Mouse (Mus musculus) neural tube, embryonic 15.5 days (tissue): Measurements from ENCODE around the gene Atp6v1fnb. TPM values are rescaled to one million over a fixed set of nuclear protein-coding genes. Genes with fewer than 3 reads are reported as not detected.

Experiments
- ATAC-seq: fragments of 200-750 bp; cut with Nextera tagmentation; 2 replicates; pipeline ENCODE4 v1.8.0; 2017; ENCODE audit warnings: mild to moderate bottlenecking, moderate TSS enrichment, moderate library complexity; ENCODE audit not compliant: low FRiP score
- H3K27ac ChIP-seq: fragments of 300-500 bp; sonication (generic); replicated peaks from 2 replicates; pipeline ENCODE4 v1.5.1; 2015; ENCODE audit warnings: mild to moderate bottlenecking, inconsistent platforms
- H3K27me3 ChIP-seq: fragments of 300-500 bp; sonication (generic); replicated peaks from 2 replicates; pipeline ENCODE4 v1.6.1; 2015; ENCODE audit warnings: inconsistent platforms
- H3K36me3 ChIP-seq: fragments of 300-500 bp; sonication (generic); 2 replicates; pipeline ENCODE4 v1.6.1; 2015; ENCODE audit warnings: inconsistent platforms
- H3K4me1 ChIP-seq: fragments of 300-500 bp; sonication (generic); 2 replicates; pipeline ENCODE4 v1.6.1; 2015; ENCODE audit warnings: inconsistent platforms
- H3K4me2 ChIP-seq: fragments of 300-500 bp; sonication (generic); 2 replicates; pipeline ENCODE4 v1.6.1; 2015; ENCODE audit warnings: inconsistent platforms, mild to moderate bottlenecking, moderate library complexity
- H3K4me3 ChIP-seq: fragments of 300-500 bp; sonication (generic); replicated peaks from 2 replicates; pipeline ENCODE4 v1.5.1; 2015; ENCODE audit warnings: mild to moderate bottlenecking, inconsistent platforms
- H3K9ac ChIP-seq: fragments of 300-500 bp; sonication (generic); replicated peaks from 2 replicates; pipeline ENCODE4 v1.6.1; 2015; ENCODE audit warnings: mild to moderate bottlenecking, inconsistent platforms
- H3K9me3 ChIP-seq: fragments of 300-500 bp; sonication (generic); replicated peaks from 2 replicates; pipeline ENCODE4 v1.6.1; 2016; ENCODE audit warnings: inconsistent platforms
- WGBS: fragments of 180-500 bp; shearing (Covaris S2); methylation state at CpG from one replicate; pipeline ENCODE4 v1.1.7; 2015; ENCODE audit warnings: mixed read lengths; 5-methylcytosine and 5-hydroxymethylcytosine counted together
- polyA plus RNA-seq: library from polyadenylated mRNA; unstranded; fragments of >200 nt; fragmentation: Nextera tagmentation; extraction: Ambion mirVana; gene quantifications from 2 replicates; pipeline ENCODE4 v1.2.1, GENCODE M21; 2015

Gene Atp6v1fnb
- polyA plus RNA-seq, 1 experiment from 2014 or later, result 0.68 TPM

- H3K27ac ChIP-seq, result peak overlapping the region; percentile 76
- peak overlapping the region; percentile 45 for H3K4me3 ChIP-seq
- peaks cover 49% of the 10 kb centered on the region for H3K4me1 ChIP-seq
- WGBS, result 6% methylated on average over 13 of the region's 13 CpGs
- peak; percentile 56 for ATAC-seq
- H3K36me3 ChIP-seq, result no peaks in the 10 kb centered on the region
- no peak overlapping the region; the same call in 1 of the 2 replicates for H3K9ac ChIP-seq
- H3K9me3 ChIP-seq, result no peaks in the 10 kb centered on the region
- peaks cover 53% of the 10 kb centered on the region for H3K27me3 ChIP-seq
- H3K4me2 ChIP-seq, result peak overlapping the region; percentile 73
Measured at GRCm38 (mm10) chr6:29434911-29435691, 36.1 kb upstream of the Atp6v1fnb start.

GRCm38 (mm10) chr6:29435940-29436451 is 35.2 kb upstream of the Atp6v1fnb start:
- Histone ChIP-seq H3K27me3 (peaks cover 45% of the 10 kb centered on the region), H3K4me3 (peak overlapping the region; percentile 45), H3K4me1 (peaks cover 49% of the 10 kb centered on the region), H3K4me2 (peak overlapping the region; percentile 73), H3K27ac (peak overlapping the region; percentile 76), H3K9me3 (no peaks in the 10 kb centered on the region), H3K36me3 (no peaks in the 10 kb centered on the region), H3K9ac (peak overlapping the region; percentile 23; the same call in 1 of the 2 replicates)
- WGBS, result 10% methylated on average over 6 of the region's 6 CpGs
- peak; percentile 58 for ATAC-seq

GRCm38 (mm10) chr6:29436461-29436934 is 34.7 kb upstream of the Atp6v1fnb start:
- H3K9me3 ChIP-seq, result no peaks in the 10 kb centered on the region
- ATAC-seq, result peak; percentile 18
- peak overlapping the region; percentile 73 for H3K4me2 ChIP-seq
- H3K9ac ChIP-seq, result 0 out of 2 replicates have a peak overlapping the region, but pooled peaks have one; percentile 23
- H3K27me3 ChIP-seq, result peaks cover 41% of the 10 kb centered on the region
- 4% methylated on average over 11 of the region's 11 CpGs for whole genome bisulfite sequencing
- peaks cover 46% of the 10 kb centered on the region for H3K4me1 ChIP-seq
- 0 out of 2 replicates have a peak overlapping the region, but pooled peaks have one; percentile 0 for H3K4me3 ChIP-seq
- H3K36me3 ChIP-seq, result no peaks in the 10 kb centered on the region
- H3K27ac ChIP-seq, result peak overlapping the region; percentile 76

GRCm38 (mm10) chr6:29439251-29439650 is 32.0 kb upstream of the Atp6v1fnb start:
- 81% methylated on average over 4 of the region's 4 CpGs for WGBS
- Histone ChIP-seq H3K9ac (no peak overlapping the region), H3K4me1 (peaks cover 23% of the 10 kb centered on the region), H3K36me3 (no peaks in the 10 kb centered on the region), H3K27ac (no peak overlapping the region), H3K4me3 (no peak overlapping the region), H3K4me2 (no peak overlapping the region), H3K9me3 (no peaks in the 10 kb centered on the region), H3K27me3 (peaks cover 16% of the 10 kb centered on the region; the same call in 1 of the 2 replicates)
- no peak for ATAC-seq

- Histone ChIP-seq H3K27me3 (peaks cover 12% of the 10 kb centered on the region; the same call in 1 of the 2 replicates), H3K4me2 (no peak overlapping the region), H3K4me1 (peaks cover 19% of the 10 kb centered on the region), H3K36me3 (no peaks in the 10 kb centered on the region), H3K9ac (no peak overlapping the region), H3K4me3 (no peak overlapping the region), H3K27ac (no peak overlapping the region), H3K9me3 (no peaks in the 10 kb centered on the region)
- 91% methylated on average over 6 of the region's 6 CpGs for WGBS
- ATAC-seq, result no peak
Measured at GRCm38 (mm10) chr6:29439789-29440188, 31.4 kb upstream of the Atp6v1fnb start.

- no peak overlapping the region for H3K27ac ChIP-seq
- H3K36me3 ChIP-seq, result no peaks in the 10 kb centered on the region; the same call in 1 of the 2 replicates
- H3K4me2 ChIP-seq, result no peak overlapping the region
- H3K27me3 ChIP-seq, result no peaks in the 10 kb centered on the region
- H3K9ac ChIP-seq, result no peak overlapping the region
- H3K4me1 ChIP-seq, result no peaks in the 10 kb centered on the region
- no peak for ATAC-seq
- H3K9me3 ChIP-seq, result no peaks in the 10 kb centered on the region
- H3K4me3 ChIP-seq, result no peak overlapping the region
- 73% methylated on average over 11 of the region's 11 CpGs for WGBS
Measured at GRCm38 (mm10) chr6:29444773-29445172, 26.5 kb upstream of the Atp6v1fnb start.

GRCm38 (mm10) chr6:29445354-29445753 is 25.9 kb upstream of the Atp6v1fnb start:
- Histone ChIP-seq H3K9ac (no peak overlapping the region), H3K9me3 (no peaks in the 10 kb centered on the region), H3K4me3 (no peak overlapping the region), H3K27me3 (no peaks in the 10 kb centered on the region), H3K27ac (no peak overlapping the region), H3K4me2 (no peak overlapping the region), H3K4me1 (no peaks in the 10 kb centered on the region), H3K36me3 (no peaks in the 10 kb centered on the region; the same call in 1 of the 2 replicates)
- ATAC-seq, result no peak
- WGBS, result 94% methylated on average over 7 of the region's 7 CpGs

- no peaks in the 10 kb centered on the region for H3K27me3 ChIP-seq
- no peak overlapping the region for H3K4me2 ChIP-seq
- 28% methylated on average over 4 of the region's 4 CpGs for whole genome bisulfite sequencing
- no peaks in the 10 kb centered on the region; the same call in 1 of the 2 replicates for H3K36me3 ChIP-seq
- no peak overlapping the region for H3K4me3 ChIP-seq
- no peak overlapping the region for H3K27ac ChIP-seq
- H3K9ac ChIP-seq, result no peak overlapping the region
- no peaks in the 10 kb centered on the region for H3K4me1 ChIP-seq
- no peak for ATAC-seq
- no peaks in the 10 kb centered on the region for H3K9me3 ChIP-seq
Measured at GRCm38 (mm10) chr6:29449858-29450257, 21.4 kb upstream of the Atp6v1fnb start.

GRCm38 (mm10) chr6:29450667-29451066 is 20.6 kb upstream of the Atp6v1fnb start:
- 98% methylated on average over 6 of the region's 6 CpGs for WGBS
- Histone ChIP-seq H3K4me3 (no peak overlapping the region), H3K27me3 (no peaks in the 10 kb centered on the region), H3K9me3 (no peaks in the 10 kb centered on the region), H3K4me1 (no peaks in the 10 kb centered on the region), H3K36me3 (peaks cover 2% of the 10 kb centered on the region; the same call in 1 of the 2 replicates), H3K27ac (no peak overlapping the region), H3K9ac (no peak overlapping the region), H3K4me2 (no peak overlapping the region)
- ATAC-seq, result no peak

- WGBS, result 62% methylated on average over 7 of the region's 7 CpGs
- H3K4me2 ChIP-seq, result no peak overlapping the region
- no peak for ATAC-seq
Measured at GRCm38 (mm10) chr6:29461502-29461901, 9.7 kb upstream of the Atp6v1fnb start.

GRCm38 (mm10) chr6:29463388-29463787 is 7.8 kb upstream of the Atp6v1fnb start:
- Histone ChIP-seq H3K4me3 (no peak overlapping the region), H3K4me1 (peaks cover 2% of the 10 kb centered on the region), H3K9me3 (no peaks in the 10 kb centered on the region), H3K27ac (no peak overlapping the region), H3K36me3 (no peaks in the 10 kb centered on the region), H3K9ac (no peak overlapping the region), H3K4me2 (no peak overlapping the region), H3K27me3 (no peaks in the 10 kb centered on the region)
- WGBS, result 82% methylated on average over 3 of the region's 3 CpGs
- no peak for ATAC-seq

More at GRCm38 (mm10) chr6:29461502-29461901, 9.7 kb upstream of the Atp6v1fnb start:
- Histone ChIP-seq H3K27me3 (no peaks in the 10 kb centered on the region), H3K9me3 (no peaks in the 10 kb centered on the region), H3K4me3 (no peak overlapping the region), H3K9ac (no peak overlapping the region), H3K36me3 (no peaks in the 10 kb centered on the region), H3K27ac (no peak overlapping the region), H3K4me1 (no peaks in the 10 kb centered on the region)
